Mouse (Mus musculus): ENCODE data around the gene Pllp. TPM values are rescaled to one million over a fixed set of nuclear protein-coding genes. Genes with fewer than 3 reads are reported as not detected.

The Pllp gene
- total RNA-seq, 2 experiments from 2014 or later: 0.51 to 3.4 TPM

DNA sequence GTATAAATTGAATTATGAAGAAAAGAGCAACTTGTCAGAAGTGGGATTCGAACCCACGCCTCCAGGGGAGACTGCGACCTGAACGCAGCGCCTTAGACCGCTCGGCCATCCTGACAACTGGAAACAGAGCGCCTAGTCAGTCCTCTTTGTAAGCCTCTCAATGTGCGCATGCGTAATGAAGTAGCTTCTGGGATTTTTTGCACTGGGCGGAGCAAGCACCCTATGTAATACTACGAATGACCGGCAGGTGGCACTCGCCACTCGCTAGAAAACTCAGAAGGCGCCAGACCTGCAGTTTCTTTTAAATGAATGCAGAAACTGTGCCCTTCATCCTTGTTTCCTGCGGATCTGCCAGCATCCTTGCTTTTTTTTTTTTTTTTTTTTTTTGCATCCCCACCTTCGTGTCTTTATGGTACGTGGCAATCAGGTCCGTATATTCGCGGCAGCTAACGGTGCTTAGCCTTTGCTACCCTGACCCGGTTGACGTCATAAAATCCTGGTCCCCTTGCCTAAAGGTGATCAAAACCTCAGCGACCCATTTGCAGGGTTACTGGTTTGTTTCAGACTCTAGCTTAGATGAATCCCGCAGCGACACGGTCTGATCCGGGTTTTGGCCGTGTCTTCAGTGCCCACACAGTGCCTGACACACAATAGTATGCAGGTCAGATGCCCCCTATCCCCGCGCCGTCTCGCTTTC is 8.0 kb upstream of the Pllp start:
- DNase-seq: peak; percentile 92 to 98
- intact Hi-C loops (cut with DNase I): loop anchor here (1.0 to 5.0 kb wide), 6 partner anchors 37 to 214 kb away; partner anchors contain the start of gene Arl2bp

DNA sequence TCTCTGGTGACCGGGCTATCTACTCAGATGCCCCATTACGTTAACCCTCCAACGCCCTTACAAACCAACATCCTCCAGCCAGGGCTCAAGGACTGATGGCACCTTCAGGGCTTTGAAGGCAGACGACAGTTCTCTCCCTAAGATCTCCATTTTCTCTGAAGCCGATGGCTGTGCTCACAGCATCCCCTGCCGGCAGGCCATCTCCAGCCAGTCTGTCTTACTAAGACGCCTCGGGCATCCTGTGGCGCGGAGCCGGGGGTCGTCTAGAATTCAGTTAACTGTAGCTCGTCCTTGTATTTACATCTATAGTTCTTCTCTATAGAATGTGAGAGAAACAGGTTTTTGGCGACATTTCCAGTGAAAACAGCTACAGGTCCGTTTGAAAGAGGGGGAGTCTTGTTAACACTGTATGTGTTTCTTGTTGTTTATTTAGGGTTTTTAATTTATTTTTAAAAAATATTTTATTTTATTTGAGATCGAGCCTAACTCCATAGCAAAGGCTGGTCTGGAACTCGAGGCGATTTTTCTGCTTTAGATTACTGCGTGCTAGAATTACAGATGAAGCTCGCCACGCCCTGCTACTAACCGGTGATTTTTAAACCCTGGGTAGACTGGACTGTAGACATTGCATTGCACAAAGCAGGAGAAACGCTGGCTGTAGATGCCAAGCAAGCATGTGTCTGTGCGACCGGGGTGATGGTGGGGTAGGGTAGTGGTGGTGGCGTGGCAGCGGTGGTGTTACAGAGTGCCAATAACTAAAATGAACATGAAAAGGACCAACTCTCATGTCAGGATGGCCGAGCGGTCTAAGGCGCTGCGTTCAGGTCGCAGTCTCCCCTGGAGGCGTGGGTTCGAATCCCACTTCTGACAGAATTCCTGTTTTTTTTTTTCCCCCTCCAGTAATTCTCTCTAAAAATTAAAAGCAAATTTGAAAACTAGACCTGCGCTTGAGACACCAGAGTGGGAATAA is 7.1 kb upstream of the Pllp start:
- peak; percentile 71 to 74 for DNase-seq
- intact Hi-C loops (cut with DNase I): loop anchor here (1.0 to 5.0 kb wide), 5 partner anchors 36 to 213 kb away; partner anchors contain the start of gene Arl2bp

DNA sequence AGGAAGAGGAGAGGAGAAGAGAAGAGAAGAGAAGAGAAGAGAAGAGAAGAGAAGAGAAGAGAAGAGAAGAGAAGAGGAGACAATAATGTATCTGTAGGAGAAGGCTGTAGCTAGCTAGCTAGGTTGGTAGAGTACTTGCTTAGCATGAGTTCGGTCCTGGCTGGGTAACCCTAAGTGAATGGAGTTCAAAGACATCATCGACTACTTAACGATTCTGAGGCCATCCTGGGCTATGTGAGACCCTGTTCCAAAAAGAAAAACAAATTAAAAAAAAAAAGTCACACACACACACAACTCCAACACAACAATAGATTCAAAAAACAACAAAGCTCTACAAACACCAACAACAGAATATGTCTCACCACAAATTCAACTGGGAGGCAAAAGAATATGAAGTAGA is 6.1 kb upstream of the Pllp start:
- DNase-seq: no peak
- intact Hi-C loops (cut with DNase I): loop anchor here (2.0 to 5.0 kb wide), 4 partner anchors 35 to 205 kb away; partner anchors contain the start of gene Arl2bp

DNA sequence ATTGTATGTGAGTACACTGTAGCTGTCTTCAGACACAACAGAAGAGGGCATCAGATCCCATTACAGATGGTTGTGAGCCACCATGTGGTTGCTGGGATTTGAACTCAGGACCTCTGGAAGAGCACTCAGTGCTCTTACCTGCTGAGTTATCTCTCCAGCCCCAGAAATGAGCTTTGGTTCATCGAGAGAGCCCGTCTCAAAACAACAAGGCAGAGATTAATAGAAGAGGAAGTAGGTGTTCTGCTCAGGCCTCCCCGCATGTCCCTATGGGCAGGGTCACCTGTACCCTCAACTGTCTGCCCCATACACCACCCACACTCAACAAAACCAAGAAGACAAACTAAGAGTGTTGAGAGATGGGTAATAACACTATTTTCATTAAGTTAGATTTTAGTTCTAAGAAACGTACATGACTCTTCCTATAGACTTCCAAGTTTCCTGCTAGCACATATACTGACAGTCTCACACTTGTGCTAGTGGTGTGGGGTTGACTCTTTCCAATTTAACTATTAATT is 4.4 kb upstream of the Pllp start:
- no peak for DNase-seq
- intact Hi-C loops (cut with DNase I): loop anchor here (5.0 kb wide), 2 partner anchors 173 to 207 kb away; no protein-coding TSS in a partner anchor

DNA sequence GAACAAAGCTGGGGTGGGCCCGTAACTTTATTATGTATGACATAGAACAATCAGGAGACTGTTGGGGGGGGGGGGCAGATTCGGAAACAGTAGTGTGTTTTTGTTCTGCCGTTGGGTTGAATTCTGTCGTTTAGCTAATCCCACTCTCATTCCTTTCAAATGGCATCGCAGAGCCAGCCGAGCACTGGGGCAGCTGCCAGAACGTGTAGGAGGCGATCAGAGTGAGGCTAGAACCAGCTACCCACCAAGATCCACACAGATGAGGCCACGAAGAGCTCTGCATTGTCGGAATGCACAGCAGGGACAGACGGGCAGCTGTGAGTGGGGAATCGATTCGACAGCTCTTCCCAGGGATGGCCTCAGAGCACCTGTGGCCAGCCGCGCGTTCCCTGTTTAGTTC is 3.3 kb upstream of the Pllp start:
- intact Hi-C loops (cut with DNase I): no loop called here
- DNase-seq: no peak

DNA sequence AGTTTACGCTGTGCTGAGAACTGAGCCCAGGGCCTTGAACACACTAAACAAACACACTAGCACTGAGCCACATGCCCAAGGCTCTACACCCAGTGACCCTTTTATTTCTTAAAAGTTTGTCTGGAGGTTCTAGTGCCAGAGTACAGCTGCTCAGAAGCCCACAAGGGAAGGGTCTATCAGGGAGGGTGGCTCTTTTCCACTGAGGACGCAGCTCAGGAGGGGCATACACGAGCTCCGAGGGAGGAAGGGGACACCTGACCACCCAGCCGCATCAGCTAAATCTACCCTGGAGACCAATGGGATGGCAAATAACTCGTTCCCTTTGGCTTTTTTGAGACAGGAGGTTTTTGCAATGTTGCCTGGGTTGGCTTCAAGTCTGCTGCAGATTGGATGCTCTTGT is 1.9 kb upstream of the Pllp start:
- intact Hi-C loops (cut with DNase I): no loop called here
- peak in 1 of 2 experiments; percentile 3 for DNase-seq

DNA sequence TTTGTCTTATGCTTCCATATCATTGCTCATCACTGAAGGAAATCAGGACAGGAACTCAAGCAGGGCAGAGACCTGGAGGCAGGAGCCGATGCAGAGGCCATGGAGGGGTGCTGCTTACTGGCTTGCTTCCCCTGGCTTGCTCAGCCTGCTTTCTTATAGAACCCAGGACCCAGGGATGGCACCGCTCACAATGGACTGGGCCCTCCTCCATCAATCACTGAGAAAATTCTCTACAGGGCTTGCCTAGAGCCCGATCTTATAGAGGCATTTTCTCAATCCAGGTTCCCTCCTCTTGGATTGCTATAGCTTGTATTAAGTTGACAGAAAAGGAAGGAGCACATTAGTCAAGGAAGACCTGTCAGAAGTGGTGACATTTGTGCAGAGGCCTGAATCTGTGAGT is 488 bp upstream of the Pllp start:
- intact Hi-C loops (cut with DNase I): no loop called here
- no peak for DNase-seq

DNA sequence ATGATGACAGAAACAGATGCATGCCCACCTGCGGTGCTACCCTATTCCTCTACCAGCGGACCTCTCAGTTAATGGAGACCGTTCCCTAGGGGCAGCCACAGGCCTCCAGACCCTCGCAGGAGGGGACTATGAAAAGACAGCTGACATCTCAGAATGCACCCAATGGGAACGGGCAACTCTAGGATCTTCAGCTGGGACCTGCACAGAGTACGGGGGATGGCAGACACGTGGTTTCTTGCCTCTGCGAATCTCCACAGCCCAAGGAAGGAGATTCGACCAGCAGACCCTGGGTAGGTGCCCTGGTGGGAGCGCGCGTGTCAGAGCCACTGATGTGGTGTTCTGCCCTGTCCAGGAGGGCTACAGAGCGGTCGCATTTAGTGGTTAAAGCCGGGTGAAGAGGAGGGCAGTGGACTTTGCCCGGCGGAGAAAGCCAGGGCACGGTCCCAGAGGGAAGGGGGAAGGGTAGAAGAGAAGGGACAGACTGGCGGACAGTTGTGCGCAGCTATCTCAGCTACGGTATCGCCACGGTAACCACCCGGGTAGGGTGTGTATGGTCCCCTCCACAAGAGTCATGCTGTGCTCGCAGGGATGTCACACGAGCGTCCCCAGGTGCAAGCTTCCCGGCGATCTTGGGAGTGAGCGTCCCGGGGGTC is 611 bp downstream of the Pllp start:
- peak in 1 of 2 experiments; percentile 19 for DNase-seq
- intact Hi-C loops (cut with DNase I): no loop called here

DNA sequence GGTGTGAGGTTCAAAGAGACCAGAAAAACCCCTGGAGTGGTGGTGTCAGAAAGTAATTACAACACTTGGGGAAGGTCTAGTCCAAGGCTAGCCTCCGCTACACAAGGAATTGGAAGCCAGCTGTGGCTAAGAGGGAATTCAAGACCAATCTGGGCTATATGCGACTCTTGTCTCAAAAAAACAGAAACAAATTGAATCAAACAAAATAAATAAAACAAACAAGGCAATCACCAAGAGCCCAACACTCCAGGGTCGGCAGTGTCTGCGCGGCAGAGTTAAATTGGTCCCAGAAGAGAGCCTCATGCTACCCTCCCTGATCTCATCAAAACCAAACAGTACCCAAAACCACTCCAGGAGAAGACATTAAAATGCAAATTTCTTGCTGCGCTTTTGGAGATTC is 1.4 kb downstream of the Pllp start:
- intact Hi-C loops (cut with DNase I): no loop called here
- DNase-seq: peak in 1 of 2 experiments; percentile 7

DNA sequence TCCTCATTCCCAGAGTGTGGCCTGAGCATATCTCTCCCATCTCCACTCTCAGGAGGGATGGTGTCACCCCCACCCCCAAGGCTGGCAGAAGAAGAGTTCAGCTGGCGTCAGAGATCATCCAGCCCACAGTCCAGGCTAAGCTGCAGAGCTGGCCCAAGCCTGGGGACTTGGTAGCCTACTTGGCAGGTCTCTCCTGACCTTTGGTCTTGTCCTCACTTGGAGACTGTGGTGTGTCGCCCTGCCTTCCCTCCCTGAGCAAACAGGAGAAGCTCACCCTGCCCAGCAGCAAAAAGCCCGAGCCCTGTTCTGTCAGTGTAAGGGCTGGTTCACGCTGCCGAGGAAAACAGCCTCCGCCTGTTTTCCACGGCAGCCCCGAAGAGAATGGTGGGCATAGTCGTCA is 10.1 kb downstream of the Pllp start:
- intact Hi-C loops (cut with DNase I): no loop called here
- DNase-seq: peak in 1 of 2 experiments; percentile 13

DNA sequence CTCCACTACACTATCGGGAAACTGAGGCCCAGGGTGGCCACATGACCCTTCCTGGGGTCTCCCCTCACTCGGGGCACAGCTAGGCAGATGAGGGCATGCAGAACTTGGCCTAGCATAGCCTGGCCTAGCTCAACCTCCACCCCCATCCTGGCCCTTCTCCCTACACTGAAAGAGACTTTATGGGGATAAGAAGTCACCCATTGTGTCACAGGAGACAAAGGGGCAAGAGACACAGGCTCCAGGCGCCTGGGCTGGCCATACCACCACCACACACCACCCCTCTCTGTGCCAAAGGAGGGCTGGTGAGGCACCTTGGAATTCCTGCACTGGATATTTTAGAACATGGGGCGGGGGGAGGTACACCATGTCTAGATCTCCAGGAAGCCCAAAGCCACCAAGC is 11.8 kb downstream of the Pllp start:
- intact Hi-C loops (cut with DNase I): no loop called here
- no peak for DNase-seq

DNA sequence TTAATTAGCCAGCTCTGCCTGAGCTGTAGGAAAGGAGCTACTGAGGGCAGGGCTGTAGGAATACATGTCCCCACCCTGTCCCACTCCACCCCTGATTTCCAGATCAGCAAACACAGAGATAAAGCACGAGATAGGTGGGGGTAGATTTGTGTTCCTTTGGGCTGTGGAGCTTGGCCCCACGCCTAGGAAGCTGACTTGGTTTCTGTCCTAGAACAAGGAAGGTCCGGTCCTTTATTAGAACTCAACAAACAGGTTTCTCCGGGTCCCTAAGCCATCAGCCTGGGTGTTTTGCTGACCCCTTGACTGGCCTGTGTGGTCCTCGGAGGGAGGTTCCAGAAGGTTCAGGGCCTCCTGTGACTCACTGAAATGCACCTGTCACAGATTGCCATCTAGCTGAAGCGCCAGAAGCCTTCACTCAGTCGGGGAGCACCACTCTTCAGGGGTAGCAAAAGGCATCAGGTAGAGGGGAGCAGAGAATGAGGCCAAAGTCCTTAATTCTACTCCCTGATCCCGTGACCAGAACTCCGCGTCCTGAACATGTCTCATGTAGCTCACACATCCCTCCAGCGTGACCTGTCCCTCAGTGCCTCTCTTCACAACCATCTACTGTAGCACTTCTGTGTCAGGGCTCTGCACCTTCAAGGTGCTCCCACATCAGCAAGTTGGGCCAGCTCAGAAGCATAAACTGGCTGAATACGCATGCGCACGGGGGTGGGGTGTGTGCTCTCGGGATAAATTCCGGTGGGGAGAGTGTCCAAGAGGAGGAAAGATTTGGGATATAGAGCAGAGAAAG is 13.2 kb downstream of the Pllp start:
- DNase-seq: no peak

DNA sequence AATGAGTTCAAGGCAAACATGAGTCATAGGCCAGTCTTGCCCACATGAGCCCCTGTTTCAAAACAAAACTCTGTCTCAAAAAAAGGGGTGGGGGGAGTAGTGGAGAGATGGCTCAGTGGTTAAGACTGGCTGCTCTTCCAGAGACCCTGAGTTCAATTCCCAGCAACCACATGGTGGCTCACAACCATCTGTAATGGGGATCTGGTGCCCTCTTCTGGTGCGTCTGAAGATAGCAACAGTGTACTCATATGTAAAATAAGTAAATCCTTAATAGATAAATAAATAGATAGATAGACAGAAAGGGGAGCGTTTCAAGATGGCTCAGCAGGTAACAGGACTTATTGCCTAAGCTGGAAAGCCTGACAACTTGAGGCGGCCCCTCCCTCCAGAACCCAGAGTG is 15.7 kb downstream of the Pllp start:
- DNase-seq: no peak
- intact Hi-C loops (cut with DNase I): no loop called here

More for the DNA sequence above, 13.2 kb downstream of the Pllp start:
- intact Hi-C loops (cut with DNase I): no loop called here

DNA sequence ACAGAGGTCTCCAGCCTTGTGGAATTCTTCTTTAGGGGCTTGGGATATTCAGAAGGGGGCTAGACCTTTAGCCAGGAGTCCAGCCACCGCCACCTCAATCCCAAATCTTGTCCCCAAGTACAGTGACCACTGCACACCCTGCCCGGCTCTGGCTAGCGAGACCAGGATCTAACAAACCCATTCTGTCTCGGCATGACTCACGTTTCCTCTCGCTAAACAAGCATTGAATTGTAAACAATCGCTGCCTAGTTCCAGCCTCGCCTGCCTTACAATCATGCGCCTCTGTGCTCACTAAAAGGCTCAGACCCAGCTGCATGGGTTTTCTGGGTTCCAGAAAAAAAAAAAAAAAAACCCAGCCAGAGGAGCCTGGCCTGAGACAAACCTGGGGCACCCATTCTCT is 17.5 kb downstream of the Pllp start:
- DNase-seq: no peak
- intact Hi-C loops (cut with DNase I): no loop called here

DNA sequence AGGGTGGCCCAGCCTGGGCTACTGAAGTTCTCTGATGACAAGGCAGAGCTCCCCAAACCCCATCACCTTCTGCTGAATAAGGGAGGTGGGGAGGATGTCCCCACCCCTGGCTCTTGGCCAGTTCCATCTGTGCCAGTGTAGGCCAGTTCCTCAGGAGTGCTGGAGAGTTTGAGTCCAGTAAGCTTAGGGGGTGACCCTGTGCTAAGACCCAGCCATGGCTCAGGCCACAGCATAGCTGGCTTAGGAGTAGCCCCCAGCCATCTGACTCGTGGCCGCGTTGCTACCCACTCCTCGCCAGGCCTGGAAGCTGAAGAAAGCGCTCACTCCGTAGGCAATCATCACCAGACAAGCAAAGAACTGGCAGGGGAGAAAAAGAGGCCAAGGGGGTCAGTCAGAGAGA is 20.2 kb downstream of the Pllp start:
- intact Hi-C loops (cut with DNase I): no loop called here

DNA sequence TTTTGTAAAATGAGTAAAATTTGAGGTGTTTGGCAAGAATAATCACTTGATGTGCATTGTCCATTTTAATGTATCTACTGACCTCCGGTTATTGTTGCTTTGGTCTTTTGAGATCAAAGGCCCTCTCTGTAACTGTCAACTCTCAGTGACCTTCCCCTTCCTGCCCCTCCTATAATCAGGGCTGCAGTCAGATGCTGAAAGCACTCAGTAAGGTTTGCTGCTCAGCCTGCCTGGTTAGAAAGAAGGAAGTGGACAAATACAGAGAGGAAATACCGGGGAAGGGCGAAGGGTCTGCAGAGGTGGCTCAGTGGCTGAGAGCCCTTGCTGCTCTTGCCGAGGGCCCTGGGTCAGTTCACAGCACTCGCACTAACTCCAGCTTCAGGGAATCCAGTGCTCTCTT is 21.7 kb downstream of the Pllp start:
- DNase-seq: no peak
- intact Hi-C loops (cut with DNase I): no loop called here

More for the DNA sequence above, 20.2 kb downstream of the Pllp start:
- no peak for DNase-seq

DNA sequence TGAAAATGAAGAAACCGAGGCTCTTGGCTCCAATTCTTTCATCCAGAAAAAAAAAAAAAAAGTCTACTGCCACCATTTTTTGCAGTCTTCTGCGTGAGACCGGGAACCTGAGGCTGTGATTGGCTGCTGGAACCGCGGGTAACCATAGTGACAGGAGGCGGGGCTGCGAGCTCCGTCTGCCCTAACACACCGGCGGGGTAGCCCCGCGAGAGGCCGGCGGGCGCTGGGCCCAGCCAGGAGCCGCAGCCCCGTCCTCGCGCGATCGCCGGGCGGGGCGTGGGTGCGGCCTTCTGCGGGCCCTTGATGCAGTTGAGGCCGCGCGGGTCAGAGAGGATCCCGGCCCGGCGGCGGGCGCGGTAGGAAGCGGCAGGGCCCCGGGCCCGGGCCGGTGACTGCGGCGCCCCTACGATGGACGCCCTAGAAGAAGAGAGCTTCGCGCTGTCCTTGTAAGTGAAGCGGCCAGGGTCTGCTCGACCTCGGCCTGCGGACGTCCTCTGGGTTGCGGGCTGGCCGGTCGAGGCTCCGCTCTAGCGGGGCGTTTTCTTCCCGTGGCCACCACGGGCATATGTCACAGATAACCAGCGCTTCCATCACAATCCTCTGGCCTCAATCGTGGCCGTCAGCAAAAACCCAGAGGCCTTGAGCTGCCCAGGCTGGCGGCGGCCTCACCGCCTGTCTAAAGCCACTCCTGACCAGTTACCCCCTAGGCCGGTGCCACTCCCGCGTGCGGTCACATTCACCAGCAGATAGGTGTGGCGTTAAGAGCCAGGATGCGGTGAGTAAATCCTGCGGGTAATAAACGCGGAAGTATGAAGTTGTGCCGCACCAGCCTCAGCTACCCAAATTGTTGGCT is 29.4 kb downstream of the Pllp start, which contains the start of gene Arl2bp:
Gene Arl2bp, plus strand, starts transcription at position 145 of the 853 bp plus-strand sequence.
- intact Hi-C loops (cut with DNase I): loop anchor here (2.0 kb wide), 1 partner anchor 36 kb away; no protein-coding TSS in a partner anchor
- peak; percentile 88 to 90 for DNase-seq

DNA sequence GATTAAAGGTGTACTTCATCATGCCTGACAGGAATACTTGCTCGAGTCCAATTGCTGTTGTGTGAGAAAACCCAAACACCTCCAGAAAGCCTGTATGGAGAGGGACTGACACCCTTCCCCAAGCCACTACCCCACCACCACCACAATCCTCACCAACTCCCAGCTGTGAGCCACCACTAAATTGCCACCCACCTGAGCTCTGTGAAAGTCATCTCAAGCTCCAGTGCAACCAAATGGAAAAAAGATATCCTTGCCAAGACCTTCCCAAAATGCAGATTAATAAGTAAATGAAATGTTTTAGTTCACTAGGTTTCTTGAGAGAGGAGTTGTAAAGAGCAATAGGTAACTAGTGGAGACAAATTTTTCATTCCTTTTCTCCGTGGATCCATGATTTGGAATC is 31.4 kb downstream of the Pllp start:
- DNase-seq: no peak
- intact Hi-C loops (cut with DNase I): no loop called here

DNA sequence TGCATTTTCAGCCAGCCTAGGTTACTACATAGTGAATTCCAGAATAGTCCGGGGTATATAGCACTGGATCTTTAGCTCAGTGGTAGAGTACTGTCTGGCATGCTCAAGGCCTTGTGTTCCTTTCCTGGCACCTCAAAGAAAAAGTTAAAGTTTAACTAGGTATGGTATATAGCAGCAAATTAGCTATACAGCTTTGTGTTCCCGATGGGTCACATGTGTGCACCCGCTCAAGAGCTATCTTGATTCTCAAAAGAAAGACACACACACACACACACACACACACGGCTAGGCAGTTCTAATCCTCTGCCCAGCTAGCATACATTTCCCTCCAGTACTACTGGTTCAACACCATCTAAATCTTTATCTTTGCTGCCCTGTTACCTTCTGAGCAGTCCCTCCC is 35.7 kb downstream of the Pllp start:
- intact Hi-C loops (cut with DNase I): no loop called here
- DNase-seq: no peak
